Mouse (Mus musculus) G1E (cell line): ENCODE measurements around the gene Ankrd7.

Experiments used
- CTCF ChIP-seq: IDR thresholded peaks from 2 replicates; pipeline ENCODE4 v1.5.1; 2012; ENCODE audit warnings: low read depth, low read length, inconsistent platforms, mixed read lengths
- GATA1 ChIP-seq: IDR thresholded peaks from 2 replicates; pipeline ENCODE4 v1.6.1; 2012; ENCODE audit warnings: borderline replicate concordance, low read length, inconsistent platforms, mixed read lengths
- GATA2 ChIP-seq: IDR thresholded peaks from 2 replicates; pipeline ENCODE4 v1.6.1; 2012; ENCODE audit warnings: low read depth, low read length, inconsistent platforms, borderline replicate concordance
- POLR2AphosphoS5 ChIP-seq: IDR thresholded peaks from 2 replicates; pipeline ENCODE4 v1.6.1; 2012; ENCODE audit warnings: low read depth, low read length, inconsistent platforms; ENCODE audit not compliant: insufficient replicate concordance
- TAL1 ChIP-seq: conservative IDR thresholded peaks from 2 replicates; pipeline ENCODE4 v1.6.1; 2012; ENCODE audit warnings: low read depth, low read length, inconsistent platforms, mixed read lengths

DNA sequence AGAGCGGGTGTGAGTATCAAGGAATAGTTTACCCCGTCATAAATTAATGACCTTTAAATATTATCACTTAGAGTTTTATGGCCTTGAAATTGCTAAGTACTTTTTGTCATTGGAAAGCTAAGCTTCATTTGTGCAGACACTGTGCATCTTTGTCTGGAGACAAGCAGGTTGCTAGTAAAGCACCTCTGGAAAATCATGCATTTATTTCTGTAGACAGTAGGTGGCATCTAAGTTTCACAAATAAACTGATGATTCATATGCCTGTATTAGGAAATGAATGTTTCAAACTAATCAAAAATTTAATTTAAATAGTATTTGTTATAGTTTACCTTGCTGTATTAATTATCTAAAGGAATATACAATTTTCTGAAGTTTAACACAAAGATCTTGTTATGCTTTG lies 41.1 kb downstream of the Ankrd7 start:
- no peak for TF ChIP-seq CTCF
- no peak for TF ChIP-seq TAL1
- no peak for TF ChIP-seq GATA1
- no peak for TF ChIP-seq POLR2AphosphoS5
- TF ChIP-seq GATA2: no peak
